Mouse (Mus musculus) hindbrain, embryonic 16.5 days (tissue): Measurements from ENCODE around the gene Gm42878. TPM values are rescaled to one million over a fixed set of nuclear protein-coding genes. Genes with fewer than 3 reads are reported as not detected.

Experiments used
- ATAC-seq: fragments of 200-750 bp; cut with Nextera tagmentation; 2 replicates; pipeline ENCODE4 v1.8.0; 2017; ENCODE audit warnings: moderate TSS enrichment, moderate library complexity
- H3K27ac ChIP-seq: fragments of 300-500 bp; sonication (generic); 2 replicates; pipeline ENCODE4 v1.5.1; 2014; ENCODE audit warnings: low read depth, mild to moderate bottlenecking, control low read depth, low read length, moderate library complexity
- H3K27me3 ChIP-seq: fragments of 300-500 bp; sonication (generic); replicated peaks from 2 replicates; pipeline ENCODE4 v1.6.1; 2014; ENCODE audit warnings: low read length; ENCODE audit not compliant: control insufficient read depth, insufficient read depth
- H3K36me3 ChIP-seq: fragments of 300-500 bp; sonication (generic); 2 replicates; pipeline ENCODE4 v1.6.1; 2014; ENCODE audit warnings: mild to moderate bottlenecking, low read length, moderate library complexity, mixed read lengths; ENCODE audit not compliant: control insufficient read depth, insufficient read depth
- H3K4me1 ChIP-seq: fragments of 300-500 bp; sonication (generic); 2 replicates; pipeline ENCODE4 v1.6.1; 2014; ENCODE audit warnings: low read depth, low read length; ENCODE audit not compliant: control insufficient read depth, insufficient read depth
- H3K4me2 ChIP-seq: fragments of 300-500 bp; sonication (generic); 2 replicates; pipeline ENCODE4 v1.6.1; 2014; ENCODE audit warnings: mild to moderate bottlenecking, low read length, control low read depth, moderate library complexity
- H3K4me3 ChIP-seq: fragments of 300-500 bp; sonication (generic); 2 replicates; pipeline ENCODE4 v1.5.1; 2014; ENCODE audit warnings: mild to moderate bottlenecking, low read length, control low read depth, moderate library complexity
- H3K9ac ChIP-seq: fragments of 300-500 bp; sonication (generic); 2 replicates; pipeline ENCODE4 v1.6.1; 2014; ENCODE audit warnings: low read depth, mild to moderate bottlenecking, control low read depth, low read length, moderate library complexity
- H3K9me3 ChIP-seq: fragments of 300-500 bp; sonication (generic); 2 replicates; pipeline ENCODE4 v1.6.1; 2014; ENCODE audit warnings: mild to moderate bottlenecking, low read length, moderate library complexity; ENCODE audit not compliant: control insufficient read depth
- WGBS: fragments of 180-500 bp; shearing (Covaris S2); extraction: QIAGEN DNeasy Blood & Tissue Kit; methylation state at CpG from one replicate; pipeline ENCODE4 v1.1.7; 2014; 5-methylcytosine and 5-hydroxymethylcytosine counted together
- polyA plus RNA-seq: library from polyadenylated mRNA; unstranded; fragments of >200 nt; fragmentation: Nextera tagmentation; extraction: Ambion mirVana; gene quantifications from 2 replicates; pipeline ENCODE4 v1.2.1, GENCODE M21; 2015

The Gm42878 gene
- polyA plus RNA-seq, 1 experiment from 2014 or later: not detected

DNA sequence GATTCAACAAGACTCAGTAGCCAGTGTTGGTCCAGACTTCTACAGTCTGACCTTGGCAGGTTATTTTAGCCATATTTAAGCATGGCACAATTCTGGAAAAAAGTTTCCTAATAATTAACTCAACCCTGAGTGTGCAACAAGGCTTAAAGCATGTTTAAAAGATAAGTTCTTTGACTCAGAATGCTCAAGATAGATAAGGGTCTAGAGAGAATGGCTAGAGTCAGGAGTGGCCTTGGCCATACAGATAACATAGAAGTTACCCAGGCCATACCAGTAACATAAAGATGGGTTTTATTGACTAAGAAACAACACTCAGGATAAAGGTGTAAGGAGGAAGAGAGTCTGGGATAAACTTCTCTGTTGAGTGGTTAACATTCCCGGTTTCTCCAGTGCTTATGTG is 69.2 kb downstream of the Gm42878 start:
- 100% methylated on average over 1 of the region's 1 CpGs for WGBS

DNA sequence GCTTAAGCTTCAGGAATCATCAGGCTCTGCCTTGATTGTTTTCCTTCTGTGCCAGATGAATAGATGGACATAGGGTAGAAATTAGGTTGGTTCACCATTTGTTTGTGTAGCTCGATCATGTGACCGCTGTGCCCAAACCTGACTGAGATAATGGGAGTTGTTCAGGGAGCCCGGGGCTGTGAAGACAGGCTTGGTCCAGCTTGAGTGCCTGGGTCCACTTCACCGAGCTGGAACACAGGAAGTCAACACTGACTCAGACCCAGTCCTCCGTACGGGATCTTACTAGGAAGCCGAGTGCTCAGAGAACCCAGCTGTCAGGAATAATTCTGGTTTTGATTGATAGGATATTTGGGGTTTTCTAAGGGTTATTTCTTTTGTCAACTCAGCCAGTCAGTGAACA is 70.7 kb downstream of the Gm42878 start:
- H3K4me2 ChIP-seq: no peak overlapping the region
- no peak overlapping the region for H3K9ac ChIP-seq
- ATAC-seq: no peak
- H3K27me3 ChIP-seq: no peaks in the 10 kb centered on the region
- no peak overlapping the region for H3K27ac ChIP-seq
- no peaks in the 10 kb centered on the region for H3K4me1 ChIP-seq
- H3K4me3 ChIP-seq: no peak overlapping the region
- H3K36me3 ChIP-seq: no peaks in the 10 kb centered on the region
- 82% methylated on average over 7 of the region's 7 CpGs for WGBS
- H3K9me3 ChIP-seq: no peaks in the 10 kb centered on the region

More for the DNA sequence above, 69.2 kb downstream of the Gm42878 start:
- Histone ChIP-seq H3K9me3 (no peaks in the 10 kb centered on the region), H3K27me3 (no peaks in the 10 kb centered on the region), H3K4me2 (no peak overlapping the region), H3K36me3 (no peaks in the 10 kb centered on the region), H3K9ac (no peak overlapping the region), H3K4me3 (no peak overlapping the region), H3K4me1 (no peaks in the 10 kb centered on the region), H3K27ac (no peak overlapping the region)
- ATAC-seq: no peak

DNA sequence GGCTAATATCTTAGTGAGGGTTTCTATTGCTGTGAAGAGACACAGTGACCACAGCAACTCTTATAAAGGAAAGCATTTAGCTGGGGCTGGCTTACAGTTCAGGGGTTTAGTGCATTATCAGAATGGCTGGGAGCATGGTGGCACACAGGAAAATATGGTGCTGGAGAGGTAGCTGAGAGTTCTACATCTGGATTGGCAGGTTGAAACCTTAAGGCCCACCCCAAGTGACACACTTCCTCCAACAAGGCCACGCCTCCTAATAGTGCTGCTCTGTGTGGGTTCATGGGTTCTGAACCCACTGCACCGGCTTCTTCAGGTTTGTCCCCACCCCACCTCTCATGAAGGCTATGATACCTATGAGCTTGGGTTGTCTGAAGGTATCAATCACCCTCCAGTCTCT is 72.9 kb downstream of the Gm42878 start:
- Histone ChIP-seq H3K27ac (no peak overlapping the region), H3K4me2 (no peak overlapping the region), H3K9me3 (no peaks in the 10 kb centered on the region), H3K27me3 (no peaks in the 10 kb centered on the region), H3K9ac (no peak overlapping the region), H3K4me1 (no peaks in the 10 kb centered on the region), H3K4me3 (no peak overlapping the region), H3K36me3 (no peaks in the 10 kb centered on the region)
- ATAC-seq: no peak
- WGBS: 89% methylated on average over 2 of the region's 2 CpGs

- H3K9me3 ChIP-seq: no peaks in the 10 kb centered on the region
- H3K36me3 ChIP-seq: no peaks in the 10 kb centered on the region
- H3K4me1 ChIP-seq: no peaks in the 10 kb centered on the region
- H3K4me2 ChIP-seq: no peak overlapping the region
- H3K4me3 ChIP-seq: no peak overlapping the region
- no peak overlapping the region for H3K9ac ChIP-seq
- H3K27me3 ChIP-seq: no peaks in the 10 kb centered on the region
- no peak for ATAC-seq
- 75% methylated on average over 3 of the region's 3 CpGs for WGBS
- no peak overlapping the region for H3K27ac ChIP-seq
Measured at GRCm38 (mm10) chr5:121469566-121469965, 75.7 kb downstream of the Gm42878 start.

Other genes starting within 250 kb of the Gm42878 start
- 112 and 124 TPM in 2 replicates for gene Trafd1, start 159.8 kb downstream of the Gm42878 start, polyA plus RNA-seq
- gene Naa25, start 147.5 kb downstream of the Gm42878 start, polyA plus RNA-seq: 58.5 and 59.4 TPM in 2 replicates
- gene Tmem116, start 93.6 kb downstream of the Gm42878 start, polyA plus RNA-seq: 1.9 and 2.3 TPM in 2 replicates
- gene Erp29, start 93.0 kb downstream of the Gm42878 start, polyA plus RNA-seq: 199 and 211 TPM in 2 replicates
- gene Adam1b, start 42.0 kb downstream of the Gm42878 start, polyA plus RNA-seq: 0.07 TPM in 1 of 2 replicates, not detected in the other
- gene Adam1a, start within 50 bp of the Gm42878 start, polyA plus RNA-seq: 3.1 and 3.8 TPM in 2 replicates
- 61.7 and 64.5 TPM in 2 replicates for gene Mapkapk5, start 423 bp upstream of the Gm42878 start, polyA plus RNA-seq
- gene Aldh2, start 48.3 kb upstream of the Gm42878 start, polyA plus RNA-seq: 150 and 156 TPM in 2 replicates
- 2.0 and 2.6 TPM in 2 replicates for gene Acad12, start 73.5 kb upstream of the Gm42878 start, polyA plus RNA-seq
- 1.3 and 1.4 TPM in 2 replicates for gene Acad10, start 115.0 kb upstream of the Gm42878 start, polyA plus RNA-seq
- 36.1 and 42.5 TPM in 2 replicates for gene Brap, start 115.1 kb upstream of the Gm42878 start, polyA plus RNA-seq
- gene Atxn2, start 165.9 kb upstream of the Gm42878 start, polyA plus RNA-seq: 52.4 and 53.9 TPM in 2 replicates